Mouse (Mus musculus): Measurements from ENCODE around the gene Gm11985. TPM values are rescaled to one million over a fixed set of nuclear protein-coding genes. Genes with fewer than 3 reads are reported as not detected.

The Gm11985 gene
- total RNA-seq, 1 experiment from 2014 or later, result not detected

Other genes starting within 250 kb of the Gm11985 start
- not detected in 2 replicates for gene Adcy1, start 125.1 kb downstream of the Gm11985 start, total RNA-seq (2017)
- not detected in 2 replicates for gene Igfbp1, start 9.2 kb upstream of the Gm11985 start, total RNA-seq (2017)
- gene Igfbp3, start 25.4 kb upstream of the Gm11985 start, total RNA-seq (2017), result 0.09 TPM in 1 of 2 replicates, not detected in the other

Measured in common myeloid progenitor, adult 5-6 weeks (primary cell).